Mouse (Mus musculus): ENCODE data around the gene Kcnq1.

Kcnq1 gene

GRCm38 (mm10) chr7:143275030-143275429 lies 168.9 kb downstream of the Kcnq1 start:
- DNase-seq (ENCODE audit: low spot score), result no peak

- no peak for DNase-seq (ENCODE audit: low spot score)
Measured at GRCm38 (mm10) chr7:143283625-143284024, 177.5 kb downstream of the Kcnq1 start.

- DNase-seq (ENCODE audit: low spot score), result no peak
Measured at GRCm38 (mm10) chr7:143284866-143285265, 178.7 kb downstream of the Kcnq1 start.

- DNase-seq (ENCODE audit: low spot score), result no peak
Measured at GRCm38 (mm10) chr7:143285440-143285839, 179.3 kb downstream of the Kcnq1 start.

- no peak for DNase-seq (ENCODE audit: low spot score)
Measured at GRCm38 (mm10) chr7:143286532-143287290, 180.5 kb downstream of the Kcnq1 start.

- no peak for DNase-seq (ENCODE audit: low spot score)
Measured at GRCm38 (mm10) chr7:143288135-143288534, 182.0 kb downstream of the Kcnq1 start.

GRCm38 (mm10) chr7:143289082-143289849 lies 183.1 kb downstream of the Kcnq1 start:
- DNase-seq (ENCODE audit: low spot score), result no peak

- DNase-seq (ENCODE audit: low spot score), result no peak
Measured at GRCm38 (mm10) chr7:143294690-143295355, 188.7 kb downstream of the Kcnq1 start.

GRCm38 (mm10) chr7:143295356-143296000 lies 189.3 kb downstream of the Kcnq1 start:
- peak; percentile 53 for DNase-seq (ENCODE audit: low spot score)

- DNase-seq (ENCODE audit: low spot score), result peak; percentile 38
Measured at GRCm38 (mm10) chr7:143296001-143296379, 189.8 kb downstream of the Kcnq1 start.

GRCm38 (mm10) chr7:143296384-143296801 lies 190.2 kb downstream of the Kcnq1 start:
- peak; percentile 94 for DNase-seq (ENCODE audit: low spot score)

- peak; percentile 25 for DNase-seq (ENCODE audit: low spot score)
Measured at GRCm38 (mm10) chr7:143300037-143300436, 193.9 kb downstream of the Kcnq1 start.

- no peak for DNase-seq (ENCODE audit: low spot score)
Measured at GRCm38 (mm10) chr7:143300681-143301080, 194.5 kb downstream of the Kcnq1 start.

GRCm38 (mm10) chr7:143302156-143302555 lies 196.0 kb downstream of the Kcnq1 start:
- DNase-seq (ENCODE audit: low spot score), result no peak

GRCm38 (mm10) chr7:143302593-143303238 lies 196.6 kb downstream of the Kcnq1 start:
- no peak for DNase-seq (ENCODE audit: low spot score)

- no peak for DNase-seq (ENCODE audit: low spot score)
Measured at GRCm38 (mm10) chr7:143303557-143303956, 197.4 kb downstream of the Kcnq1 start.

GRCm38 (mm10) chr7:143305808-143306207 lies 199.6 kb downstream of the Kcnq1 start:
- DNase-seq (ENCODE audit: low spot score), result no peak

- no peak for DNase-seq (ENCODE audit: low spot score)
Measured at GRCm38 (mm10) chr7:143308001-143308400, 201.8 kb downstream of the Kcnq1 start.

GRCm38 (mm10) chr7:143310311-143310710 lies 204.1 kb downstream of the Kcnq1 start:
- no peak for DNase-seq (ENCODE audit: low spot score)

GRCm38 (mm10) chr7:143310847-143311246 lies 204.7 kb downstream of the Kcnq1 start:
- no peak for DNase-seq (ENCODE audit: low spot score)

GRCm38 (mm10) chr7:143311471-143311870 lies 205.3 kb downstream of the Kcnq1 start:
- DNase-seq (ENCODE audit: low spot score), result no peak

Measured in retina, embryonic 14.5 days (tissue).